Mouse (Mus musculus) heart, adult 2 months (tissue): ENCODE results near the gene Gm3604. TPM values are rescaled to one million over a fixed set of nuclear protein-coding genes. Genes with fewer than 3 reads are reported as not detected.
A peak's percentile ranks its signal among the peaks of the same experiment; 100 is the strongest.
"Not testable (repeated sequence)": the region's sequence is repeated elsewhere in the genome, so short reads cannot be mapped to it uniquely, and the experiment has no call there.

Source experiments
- DNase-seq, 2 experiments: peaks; one replicate each; pipeline ENCODE4 v3.0.0; 2021
- H3K27ac ChIP-seq: fragments of 200-600 bp; 2 replicates; pipeline ENCODE4 v1.8.1; 2022
- H3K27me3 ChIP-seq: fragments of 200-500 bp; 2 replicates; pipeline ENCODE4 v1.6.1; 2012; ENCODE audit warnings: mild to moderate bottlenecking, low read length, inconsistent platforms, mixed read lengths; ENCODE audit not compliant: control insufficient read depth, insufficient read depth
- H3K36me3 ChIP-seq: fragments of 200-500 bp; 2 replicates; pipeline ENCODE4 v1.6.1; 2012; ENCODE audit warnings: low read length, inconsistent platforms; ENCODE audit not compliant: control insufficient read depth, insufficient read depth
- H3K4me1 ChIP-seq: fragments of 200-500 bp; 2 replicates; pipeline ENCODE4 v1.6.1; 2011; ENCODE audit warnings: low read length; ENCODE audit not compliant: control insufficient read depth, insufficient read depth
- H3K4me3 ChIP-seq: fragments of 200-600 bp; 2 replicates; pipeline ENCODE4 v1.8.1; 2022
- H3K79me2 ChIP-seq: fragments of 200-500 bp; replicated peaks from 2 replicates; pipeline ENCODE4 v1.6.1; 2012; ENCODE audit warnings: mild to moderate bottlenecking, inconsistent platforms, low read length, moderate library complexity, mixed read lengths; ENCODE audit not compliant: control insufficient read depth, insufficient read depth
- H3K9ac ChIP-seq: fragments of 200-500 bp; 2 replicates; pipeline ENCODE4 v1.6.1; 2012; ENCODE audit warnings: low read depth, mild to moderate bottlenecking, control low read depth, inconsistent platforms, low read length, mixed read lengths
- CTCF ChIP-seq: fragments of 200-600 bp; IDR thresholded peaks from 2 replicates; pipeline ENCODE4 v1.8.1; 2022; ENCODE audit warnings: antibody characterized with exemption, mild to moderate bottlenecking, moderate library complexity
- EP300 ChIP-seq: fragments of 200-500 bp; IDR thresholded peaks from 2 replicates; pipeline ENCODE4 v1.6.1; 2011; ENCODE audit warnings: low read depth, low read length, control low read depth; ENCODE audit not compliant: insufficient read depth
- POLR2A ChIP-seq: fragments of 200-500 bp; IDR thresholded peaks from 2 replicates; pipeline ENCODE4 v1.6.1; 2011; ENCODE audit warnings: mild to moderate bottlenecking, low read depth, low read length, control low read depth; ENCODE audit not compliant: insufficient read depth
- WGBS: fragments of 180-500 bp; shearing (Covaris S2); methylation state at CpG from one replicate; pipeline ENCODE4 v1.1.7; 2018; 5-methylcytosine and 5-hydroxymethylcytosine counted together
- intact Hi-C: fragments of 180-260 bp; cut with DNase I; formaldehyde crosslinking; loops from one replicate; pipeline ENCODE4 v1.15.1; 2025
- long read RNA-seq: library from polyadenylated mRNA; stranded (forward); transcript quantifications from one replicate; pipeline ENCODE4 v2.0.0, GENCODE M21; 2021
- microRNA-seq, 2 experiments: library from miRNA; unstranded; fragments of <30 nt; microRNA quantifications; one replicate each; pipeline ENCODE4 v1.2.0; 2021
- polyA plus RNA-seq: library from polyadenylated mRNA; depleted of rRNA; stranded (reverse); fragments of >200 nt; gene quantifications from 2 replicates; pipeline ENCODE4 v1.2.3, GENCODE M21; 2012; rRNA removed
- total RNA-seq, 2 experiments: library from RNA; stranded (reverse); gene quantifications; 2 replicates each; pipeline ENCODE4 v1.2.3; 2021

Gene Gm3604
- total RNA-seq (1 to 10 TPM in 1 of 2 experiments, under 1 TPM in 1; 0.32 to 1.1 TPM), polyA plus RNA-seq (0.16 and 0.23 TPM in 2 replicates)
- long read RNA-seq, partial matches to known transcripts, result 0 of 3 reads
- long read RNA-seq, other reads (novel, unspliced or antisense), result 3 of 3 reads

- Histone ChIP-seq H3K4me3 (peak within 1 kb of the TSS; percentile 34), H3K9ac (peak within 1 kb of the TSS; percentile 93)
- 5% methylated on average over 13 of the region's 13 CpGs for WGBS
- H3K27me3 ChIP-seq, H3K4me1 ChIP-seq, intact Hi-C loops, H3K36me3 ChIP-seq, H3K79me2 ChIP-seq, H3K27ac ChIP-seq: not testable (repeated sequence)
- DNase-seq, result peak; percentile 51 to 67
These were observed at the start of gene Gm3604 for GRCm38 (mm10) chr13:62382952-62383351. Gene Gm3604, minus strand, starts transcription at chr13:62383177.

GRCm38 (mm10) chr13:62399206-62399605 lies 16.2 kb upstream of the Gm3604 start:
- intact Hi-C loops, H3K27ac ChIP-seq, H3K79me2 ChIP-seq, H3K9ac ChIP-seq, H3K27me3 ChIP-seq, H3K36me3 ChIP-seq, H3K4me3 ChIP-seq, H3K4me1 ChIP-seq: not testable (repeated sequence)
- WGBS, result 60% methylated on average over 3 of the region's 3 CpGs
- DNase-seq, result peak in 1 of 2 experiments; percentile 12

GRCm38 (mm10) chr13:62390076-62390620 lies 7.2 kb upstream of the Gm3604 start:
- DNase-seq, H3K27me3 ChIP-seq, H3K27ac ChIP-seq, intact Hi-C loops, H3K9ac ChIP-seq, H3K4me1 ChIP-seq, H3K79me2 ChIP-seq, H3K4me3 ChIP-seq, H3K36me3 ChIP-seq: not testable (repeated sequence)
- 82% methylated on average over 8 of the region's 8 CpGs for WGBS

DNA sequence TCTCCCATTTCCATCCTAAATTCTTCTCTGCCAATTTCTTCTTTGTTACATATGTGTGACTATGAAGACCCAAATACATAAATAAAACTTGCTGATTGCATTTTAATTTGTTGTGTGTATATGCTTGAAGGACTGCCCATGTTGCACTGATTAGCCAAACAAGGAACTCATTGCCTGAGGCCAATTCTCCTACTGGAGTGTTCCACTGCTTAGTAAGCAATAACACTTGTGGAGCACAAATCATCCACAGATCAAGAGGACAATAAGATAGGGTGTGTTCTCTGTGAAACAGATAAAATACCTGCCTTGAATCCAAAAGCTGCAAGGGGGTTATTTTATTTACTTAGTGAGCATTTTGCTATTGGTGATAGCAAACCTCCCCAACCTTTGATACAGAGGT lies 51.2 kb downstream of the Gm3604 start:
- no peak overlapping the region for H3K27ac ChIP-seq
- H3K27me3 ChIP-seq, result no peaks in the 10 kb centered on the region
- DNase-seq, result no peak
- no peaks in the 10 kb centered on the region for H3K79me2 ChIP-seq
- H3K4me3 ChIP-seq, result no peak overlapping the region
- H3K9ac ChIP-seq, result no peak overlapping the region
- no peaks in the 10 kb centered on the region for H3K4me1 ChIP-seq
- TF ChIP-seq EP300 (no peak), CTCF (no peak), POLR2A (no peak)
- intact Hi-C loops, result no loop called here
- H3K36me3 ChIP-seq, result no peaks in the 10 kb centered on the region

GRCm38 (mm10) chr13:62331381-62331780 lies 51.6 kb downstream of the Gm3604 start:
- DNase-seq, result no peak
- Histone ChIP-seq H3K9ac (no peak overlapping the region), H3K27me3 (no peaks in the 10 kb centered on the region), H3K79me2 (no peaks in the 10 kb centered on the region), H3K4me3 (no peak overlapping the region), H3K36me3 (no peaks in the 10 kb centered on the region), H3K4me1 (no peaks in the 10 kb centered on the region), H3K27ac (no peak overlapping the region)
- WGBS, result 54% methylated on average over 2 of the region's 2 CpGs
- intact Hi-C loops, result no loop called here
- TF ChIP-seq EP300 (no peak), CTCF (no peak), POLR2A (no peak)

Small RNA genes within 50 kb of the gene (microRNA-seq; reads per million reads assigned to microRNA genes)
- 0 reads per million in 2 experiments for gene Gm25933

Other genes starting within 250 kb of the Gm3604 start
- 1 to 10 TPM; 5.6 to 7.1 TPM for gene Gm49359, start 83.7 kb upstream of the Gm3604 start, total RNA-seq
- gene Gm49359, start 83.7 kb upstream of the Gm3604 start, polyA plus RNA-seq, result 0.43 and 2.2 TPM in 2 replicates
- not detected for gene Zfp935, start 175.3 kb upstream of the Gm3604 start, total RNA-seq
- not detected in 2 replicates for gene Zfp935, start 175.3 kb upstream of the Gm3604 start, polyA plus RNA-seq
- 1 to 10 TPM; 3.9 TPM for gene Zfp934, start 188.0 kb upstream of the Gm3604 start, total RNA-seq
- 0.66 and 1.2 TPM in 2 replicates for gene Zfp934, start 188.0 kb upstream of the Gm3604 start, polyA plus RNA-seq
- 1 to 10 TPM in 1 of 2 experiments, under 1 TPM in 1; 0.84 to 1.2 TPM for gene 6720489N17Rik, start 241.0 kb upstream of the Gm3604 start, total RNA-seq
- gene 6720489N17Rik, start 241.0 kb upstream of the Gm3604 start, polyA plus RNA-seq, result 0.14 and 0.44 TPM in 2 replicates